Mouse (Mus musculus) lung, postnatal 0 days (tissue): ENCODE results near the gene Sox5. TPM values are rescaled to one million over a fixed set of nuclear protein-coding genes. Genes with fewer than 3 reads are reported as not detected.
"Not testable (repeated sequence)": the region's sequence is repeated elsewhere in the genome, so short reads cannot be mapped to it uniquely, and the experiment has no call there.

Experiments
- ATAC-seq: fragments of 200-750 bp; cut with Nextera tagmentation; 2 replicates; pipeline ENCODE4 v1.8.0; 2017; ENCODE audit warnings: moderate library complexity
- DNase-seq: peaks from one replicate; pipeline ENCODE4 v3.0.0-alpha.2; 2016; ENCODE audit warnings: low spot score
- H3K27ac ChIP-seq: fragments of 300-500 bp; sonication (generic); 2 replicates; pipeline ENCODE4 v1.5.1; 2014; ENCODE audit warnings: antibody characterized with exemption, mild to moderate bottlenecking, low read length, mixed read lengths
- H3K27me3 ChIP-seq: fragments of 300-500 bp; sonication (generic); replicated peaks from 2 replicates; pipeline ENCODE4 v1.6.1; 2014; ENCODE audit warnings: low read length, mixed read lengths; ENCODE audit not compliant: insufficient read depth
- H3K36me3 ChIP-seq: fragments of 300-500 bp; sonication (generic); 2 replicates; pipeline ENCODE4 v1.6.1; 2014; ENCODE audit warnings: low read length, mixed read lengths; ENCODE audit not compliant: insufficient read depth
- H3K4me1 ChIP-seq: fragments of 300-500 bp; sonication (generic); 2 replicates; pipeline ENCODE4 v1.6.1; 2014; ENCODE audit warnings: antibody characterized with exemption, low read depth, low read length, mixed read lengths; ENCODE audit not compliant: insufficient read depth
- H3K4me2 ChIP-seq: fragments of 300-500 bp; sonication (generic); replicated peaks from 2 replicates; pipeline ENCODE4 v1.6.1; 2014; ENCODE audit warnings: low read depth, mild to moderate bottlenecking, low read length, moderate library complexity, mixed read lengths
- H3K4me3 ChIP-seq: fragments of 300-500 bp; sonication (generic); 2 replicates; pipeline ENCODE4 v1.5.1; 2014; ENCODE audit warnings: low read depth, low read length
- H3K9ac ChIP-seq: fragments of 300-500 bp; sonication (generic); replicated peaks from 2 replicates; pipeline ENCODE4 v1.6.1; 2014; ENCODE audit warnings: low read depth, mild to moderate bottlenecking
- H3K9me3 ChIP-seq: fragments of 300-500 bp; sonication (generic); 2 replicates; pipeline ENCODE4 v1.6.1; 2016; ENCODE audit warnings: low read length, mixed read lengths
- CTCF ChIP-seq: IDR thresholded peaks from 2 replicates; pipeline ENCODE4 v1.5.1; 2016; ENCODE audit warnings: antibody characterized with exemption, mild to moderate bottlenecking
- EP300 ChIP-seq: IDR thresholded peaks from 2 replicates; pipeline ENCODE4 v1.6.1; 2016; ENCODE audit warnings: antibody characterized with exemption, mild to moderate bottlenecking, control low read depth
- WGBS: fragments of 180-500 bp; shearing (Covaris S2); extraction: QIAGEN DNeasy Blood & Tissue Kit; methylation state at CpG from one replicate; pipeline ENCODE4 v1.1.7; 2014; 5-methylcytosine and 5-hydroxymethylcytosine counted together
- polyA plus RNA-seq: library from polyadenylated mRNA; unstranded; fragments of >200 nt; fragmentation: Nextera tagmentation; extraction: Ambion mirVana; gene quantifications from 2 replicates; pipeline ENCODE4 v1.2.1, GENCODE M21; 2015

The Sox5 gene
- polyA plus RNA-seq, 1 experiment from 2014 or later: 9.8 TPM

GRCm38 (mm10) chr6:144291526-144291925 lies 490.3 kb downstream of the Sox5 start:
- Histone ChIP-seq H3K4me3 (no peak overlapping the region), H3K4me2 (no peak overlapping the region), H3K4me1 (no peaks in the 10 kb centered on the region), H3K27ac (no peak overlapping the region), H3K9ac (no peak overlapping the region), H3K36me3 (no peaks in the 10 kb centered on the region), H3K9me3 (0 out of 2 replicates have a peak, but pooled peaks cover 3% of the 10 kb centered on the region), H3K27me3 (no peaks in the 10 kb centered on the region)
- TF ChIP-seq CTCF: no peak
- no peak for TF ChIP-seq EP300
- DNase-seq: no peak
- no peak for ATAC-seq
- WGBS: 92% methylated on average over 4 of the region's 4 CpGs

GRCm38 (mm10) chr6:144286122-144286521 lies 495.7 kb downstream of the Sox5 start:
- H3K4me2 ChIP-seq: no peak overlapping the region
- no peaks in the 10 kb centered on the region for H3K4me1 ChIP-seq
- TF ChIP-seq CTCF: no peak
- no peak for TF ChIP-seq EP300
- H3K27me3 ChIP-seq: no peaks in the 10 kb centered on the region
- ATAC-seq: no peak
- H3K9ac ChIP-seq: no peak overlapping the region
- H3K9me3 ChIP-seq: no peaks in the 10 kb centered on the region
- no peak overlapping the region for H3K27ac ChIP-seq
- no peak overlapping the region for H3K4me3 ChIP-seq
- no peak for DNase-seq
- 74% methylated on average over 4 of the region's 4 CpGs for WGBS
- no peaks in the 10 kb centered on the region for H3K36me3 ChIP-seq

GRCm38 (mm10) chr6:144283191-144283590 lies 498.6 kb downstream of the Sox5 start:
- 54% methylated on average over 8 of the region's 8 CpGs for WGBS

GRCm38 (mm10) chr6:144282756-144283155 lies 499.0 kb downstream of the Sox5 start:
- DNase-seq: no peak
- no peaks in the 10 kb centered on the region for H3K9me3 ChIP-seq

More at GRCm38 (mm10) chr6:144283191-144283590, 498.6 kb downstream of the Sox5 start:
- no peaks in the 10 kb centered on the region for H3K27me3 ChIP-seq
- no peak for TF ChIP-seq EP300
- TF ChIP-seq CTCF: no peak
- H3K4me2 ChIP-seq: no peak overlapping the region
- no peak overlapping the region for H3K27ac ChIP-seq
- H3K9me3 ChIP-seq: no peaks in the 10 kb centered on the region
- no peaks in the 10 kb centered on the region for H3K4me1 ChIP-seq
- no peak for DNase-seq
- H3K9ac ChIP-seq: no peak overlapping the region
- H3K36me3 ChIP-seq: no peaks in the 10 kb centered on the region
- H3K4me3 ChIP-seq: no peak overlapping the region
- ATAC-seq: no peak

GRCm38 (mm10) chr6:144281661-144282060 lies 500.1 kb downstream of the Sox5 start:
- H3K4me3 ChIP-seq: no peak overlapping the region
- no peak overlapping the region for H3K4me2 ChIP-seq
- no peaks in the 10 kb centered on the region for H3K9me3 ChIP-seq
- DNase-seq (no peak), ATAC-seq (no peak)
- TF ChIP-seq CTCF: no peak
- TF ChIP-seq EP300: no peak
- H3K36me3 ChIP-seq: no peaks in the 10 kb centered on the region
- H3K4me1 ChIP-seq: no peaks in the 10 kb centered on the region
- WGBS: 86% methylated on average over 3 of the region's 3 CpGs
- no peak overlapping the region for H3K9ac ChIP-seq
- no peaks in the 10 kb centered on the region for H3K27me3 ChIP-seq
- no peak overlapping the region for H3K27ac ChIP-seq

More at GRCm38 (mm10) chr6:144282756-144283155, 499.0 kb downstream of the Sox5 start:
- Histone ChIP-seq H3K4me2 (no peak overlapping the region), H3K9ac (no peak overlapping the region), H3K27me3 (no peaks in the 10 kb centered on the region), H3K4me3 (no peak overlapping the region), H3K36me3 (no peaks in the 10 kb centered on the region), H3K4me1 (no peaks in the 10 kb centered on the region), H3K27ac (no peak overlapping the region)
- ATAC-seq: no peak
- WGBS: 82% methylated on average over 12 of the region's 12 CpGs
- no peak for TF ChIP-seq EP300
- TF ChIP-seq CTCF: no peak

GRCm38 (mm10) chr6:144278505-144279053 lies 503.2 kb downstream of the Sox5 start:
- Histone ChIP-seq H3K9me3 (no peaks in the 10 kb centered on the region), H3K4me2 (no peak overlapping the region), H3K9ac (no peak overlapping the region), H3K4me3 (no peak overlapping the region), H3K4me1 (no peaks in the 10 kb centered on the region), H3K36me3 (no peaks in the 10 kb centered on the region), H3K27me3 (no peaks in the 10 kb centered on the region), H3K27ac (no peak overlapping the region)
- DNase-seq: no peak
- TF ChIP-seq EP300 (no peak), CTCF (no peak)
- 37% methylated on average over 13 of the region's 13 CpGs for WGBS
- no peak; the same call in 1 of the 2 replicates for ATAC-seq

GRCm38 (mm10) chr6:144273425-144273824 lies 508.4 kb downstream of the Sox5 start:
- not testable (repeated sequence) for H3K4me2 ChIP-seq, H3K27ac ChIP-seq, H3K9me3 ChIP-seq, H3K4me1 ChIP-seq, H3K27me3 ChIP-seq, H3K9ac ChIP-seq, DNase-seq, H3K4me3 ChIP-seq, H3K36me3 ChIP-seq, ATAC-seq
- 66% methylated on average over 4 of the region's 4 CpGs for WGBS
